Mouse (Mus musculus): ENCODE measurements at regions not wholly inside any gene's neighbourhood (a gene's known extent, or its start where the extent isn't known, plus 50 kb on each side); places are given as distances from the start of the nearest gene placed in this dataset.

- H3K4me2 ChIP-seq (replicated peaks) = no peak overlapping the region
- ATAC-seq (ENCODE audit: low FRiP score) = no peak
- no peak overlapping the region for H3K9ac ChIP-seq
- no peaks in the 10 kb centered on the region for H3K27me3 ChIP-seq (ENCODE audit: control insufficient read depth, insufficient read depth, low read length)
- H3K27ac ChIP-seq = no peak overlapping the region
- H3K36me3 ChIP-seq (replicated peaks; ENCODE audit: control insufficient read depth, insufficient read depth) = no peaks in the 10 kb centered on the region
- H3K4me1 ChIP-seq (replicated peaks; ENCODE audit: control insufficient read depth, insufficient read depth, low read length) = no peaks in the 10 kb centered on the region; the same call in 1 of the 2 replicates
- H3K9me3 ChIP-seq (ENCODE audit: control insufficient read depth, low read length) = no peaks in the 10 kb centered on the region
- WGBS = 23% methylated on average over 5 of the region's 5 CpGs
- H3K4me3 ChIP-seq (replicated peaks; ENCODE audit: low read length) = no peak overlapping the region
- DNase-seq (ENCODE audit: low spot score) = peak; percentile 52
Measured at GRCm38 (mm10) chr6:31155857-31156256, 197.0 kb upstream of the Klf14 start.

GRCm38 (mm10) chr6:31156999-31157398 is 198.1 kb upstream of the Klf14 start:
- Histone ChIP-seq H3K9ac (no peak overlapping the region), H3K27ac (no peak overlapping the region), H3K27me3 (ENCODE audit: control insufficient read depth, insufficient read depth, low read length) (no peaks in the 10 kb centered on the region), H3K4me2 (replicated peaks) (no peak overlapping the region), H3K36me3 (replicated peaks; ENCODE audit: control insufficient read depth, insufficient read depth) (no peaks in the 10 kb centered on the region), H3K9me3 (ENCODE audit: control insufficient read depth, low read length) (no peaks in the 10 kb centered on the region), H3K4me3 (replicated peaks; ENCODE audit: low read length) (no peak overlapping the region), H3K4me1 (replicated peaks; ENCODE audit: control insufficient read depth, insufficient read depth, low read length) (no peaks in the 10 kb centered on the region; the same call in 1 of the 2 replicates)
- ATAC-seq (ENCODE audit: low FRiP score) (no peak), DNase-seq (ENCODE audit: low spot score) (no peak)
- 95% methylated on average over 2 of the region's 2 CpGs for WGBS

DNA sequence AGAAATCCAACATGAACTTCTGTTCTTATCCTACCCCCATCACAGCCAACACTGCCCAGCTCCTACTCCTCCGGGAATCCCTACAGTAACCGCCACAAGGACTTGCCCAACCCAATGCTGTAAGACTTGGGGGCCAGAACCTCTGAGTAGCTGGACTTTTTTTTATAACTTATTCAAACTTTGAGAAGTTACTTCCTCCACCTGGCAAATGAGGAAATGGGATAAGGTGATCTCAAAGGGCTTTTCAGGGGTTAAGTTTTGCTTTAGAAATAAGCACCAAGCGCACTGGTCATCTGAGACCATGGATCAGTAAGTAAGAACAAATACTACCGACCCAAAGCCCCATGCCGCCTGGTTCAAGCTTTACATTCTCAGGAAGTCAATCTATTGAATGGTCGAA is 198.6 kb upstream of the Klf14 start:
- no peak overlapping the region for H3K4me2 ChIP-seq (replicated peaks)
- H3K27me3 ChIP-seq (ENCODE audit: control insufficient read depth, insufficient read depth, low read length) = no peaks in the 10 kb centered on the region
- no peak overlapping the region for H3K27ac ChIP-seq
- H3K9ac ChIP-seq = no peak overlapping the region
- H3K36me3 ChIP-seq (replicated peaks; ENCODE audit: control insufficient read depth, insufficient read depth) = no peaks in the 10 kb centered on the region
- DNase-seq (ENCODE audit: low spot score) = no peak
- no peaks in the 10 kb centered on the region for H3K9me3 ChIP-seq (ENCODE audit: control insufficient read depth, low read length)
- H3K4me3 ChIP-seq (replicated peaks; ENCODE audit: low read length) = no peak overlapping the region
- H3K4me1 ChIP-seq (replicated peaks; ENCODE audit: control insufficient read depth, insufficient read depth, low read length) = no peaks in the 10 kb centered on the region; the same call in 1 of the 2 replicates
- no peak for ATAC-seq (ENCODE audit: low FRiP score)
- 88% methylated on average over 6 of the region's 6 CpGs for WGBS

- DNase-seq (ENCODE audit: low spot score) (peak; percentile 44), ATAC-seq (ENCODE audit: low FRiP score) (peak; percentile 73; the same call in 1 of the 2 replicates)
- no peaks in the 10 kb centered on the region for H3K36me3 ChIP-seq (replicated peaks; ENCODE audit: control insufficient read depth, insufficient read depth)
- H3K4me1 ChIP-seq (replicated peaks; ENCODE audit: control insufficient read depth, insufficient read depth, low read length) = no peaks in the 10 kb centered on the region; the same call in 1 of the 2 replicates
- no peaks in the 10 kb centered on the region for H3K9me3 ChIP-seq (ENCODE audit: control insufficient read depth, low read length)
- no peak overlapping the region for H3K27ac ChIP-seq
- H3K4me2 ChIP-seq (replicated peaks) = no peak overlapping the region
- WGBS = 45% methylated on average over 7 of the region's 7 CpGs
- H3K4me3 ChIP-seq (replicated peaks; ENCODE audit: low read length) = no peak overlapping the region
- H3K27me3 ChIP-seq (ENCODE audit: control insufficient read depth, insufficient read depth, low read length) = no peaks in the 10 kb centered on the region
- no peak overlapping the region for H3K9ac ChIP-seq
Measured at GRCm38 (mm10) chr6:31158648-31159047, 199.8 kb upstream of the Klf14 start.

DNA sequence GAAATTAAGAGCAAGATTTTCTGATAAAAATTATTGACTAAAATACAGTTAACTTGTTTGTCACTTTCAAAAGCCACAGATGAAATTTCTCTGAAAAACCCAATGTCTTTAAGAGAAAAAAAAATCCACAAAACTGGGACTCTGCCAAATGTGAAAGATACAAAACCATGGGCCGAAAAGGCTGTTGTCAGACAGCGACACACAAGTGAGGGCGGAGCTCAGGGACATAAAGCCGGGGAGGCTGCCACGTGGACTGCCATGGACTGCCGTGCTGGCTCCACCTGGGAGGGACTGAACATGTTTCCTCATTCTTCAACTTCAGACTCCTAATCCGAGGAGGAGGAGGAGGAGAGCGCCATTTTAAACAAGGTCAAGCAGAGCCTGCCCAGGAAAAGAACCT is 200.4 kb upstream of the Klf14 start:
- Histone ChIP-seq H3K4me2 (replicated peaks) (no peak overlapping the region), H3K27me3 (ENCODE audit: control insufficient read depth, insufficient read depth, low read length) (no peaks in the 10 kb centered on the region), H3K9ac (no peak overlapping the region), H3K4me3 (replicated peaks; ENCODE audit: low read length) (no peak overlapping the region), H3K4me1 (replicated peaks; ENCODE audit: control insufficient read depth, insufficient read depth, low read length) (no peaks in the 10 kb centered on the region; the same call in 1 of the 2 replicates), H3K36me3 (replicated peaks; ENCODE audit: control insufficient read depth, insufficient read depth) (no peaks in the 10 kb centered on the region), H3K9me3 (ENCODE audit: control insufficient read depth, low read length) (no peaks in the 10 kb centered on the region), H3K27ac (no peak overlapping the region)
- DNase-seq (ENCODE audit: low spot score) (peak; percentile 33), ATAC-seq (ENCODE audit: low FRiP score) (no peak)
- 39% methylated on average over 8 of the region's 8 CpGs for whole genome bisulfite sequencing

GRCm38 (mm10) chr6:31159935-31160670 is 201.2 kb upstream of the Klf14 start:
- no peaks in the 10 kb centered on the region for H3K9me3 ChIP-seq (ENCODE audit: control insufficient read depth, low read length)
- H3K4me2 ChIP-seq (replicated peaks) = no peak overlapping the region
- no peak overlapping the region for H3K4me3 ChIP-seq (replicated peaks; ENCODE audit: low read length)
- no peaks in the 10 kb centered on the region for H3K36me3 ChIP-seq (replicated peaks; ENCODE audit: control insufficient read depth, insufficient read depth)
- WGBS = 76% methylated on average over 16 of the region's 16 CpGs
- H3K4me1 ChIP-seq (replicated peaks; ENCODE audit: control insufficient read depth, insufficient read depth, low read length) = no peaks in the 10 kb centered on the region; the same call in 1 of the 2 replicates
- no peaks in the 10 kb centered on the region for H3K27me3 ChIP-seq (ENCODE audit: control insufficient read depth, insufficient read depth, low read length)
- H3K27ac ChIP-seq = no peak overlapping the region
- no peak overlapping the region for H3K9ac ChIP-seq
- no peak for DNase-seq (ENCODE audit: low spot score)
- ATAC-seq (ENCODE audit: low FRiP score) = no peak

GRCm38 (mm10) chr6:31161445-31162340 is 202.8 kb upstream of the Klf14 start:
- Histone ChIP-seq H3K4me1 (replicated peaks; ENCODE audit: control insufficient read depth, insufficient read depth, low read length) (no peaks in the 10 kb centered on the region; the same call in 1 of the 2 replicates), H3K4me2 (replicated peaks) (no peak overlapping the region), H3K4me3 (replicated peaks; ENCODE audit: low read length) (no peak overlapping the region), H3K36me3 (replicated peaks; ENCODE audit: control insufficient read depth, insufficient read depth) (no peaks in the 10 kb centered on the region), H3K9ac (no peak overlapping the region), H3K27me3 (ENCODE audit: control insufficient read depth, insufficient read depth, low read length) (no peaks in the 10 kb centered on the region), H3K9me3 (ENCODE audit: control insufficient read depth, low read length) (no peaks in the 10 kb centered on the region), H3K27ac (no peak overlapping the region)
- ATAC-seq (ENCODE audit: low FRiP score) (no peak), DNase-seq (ENCODE audit: low spot score) (no peak)
- 59% methylated on average over 22 of the region's 22 CpGs for WGBS

DNA sequence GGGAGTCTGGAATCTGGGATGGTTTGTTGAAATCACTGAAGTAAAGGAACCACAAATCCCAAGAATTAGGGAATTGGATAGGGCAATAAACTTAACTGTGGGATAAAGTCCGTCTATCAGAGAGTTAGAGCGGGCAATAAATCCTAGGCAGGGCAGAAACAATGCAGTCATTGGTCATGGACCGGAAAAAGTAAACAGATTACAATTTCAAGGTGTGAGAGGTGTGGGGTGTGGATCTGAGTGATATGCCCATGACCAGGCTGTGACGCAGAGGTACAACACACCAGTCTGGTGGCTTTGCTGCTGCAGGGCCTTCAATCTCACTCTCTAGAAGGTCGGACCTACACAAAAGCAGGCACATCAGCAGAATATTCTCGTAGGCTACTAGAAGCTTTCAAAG is 206.1 kb upstream of the Klf14 start:
- Histone ChIP-seq H3K4me1 (replicated peaks; ENCODE audit: control insufficient read depth, insufficient read depth, low read length) (no peaks in the 10 kb centered on the region), H3K9me3 (ENCODE audit: control insufficient read depth, low read length) (no peaks in the 10 kb centered on the region), H3K27ac (no peak overlapping the region), H3K4me3 (replicated peaks; ENCODE audit: low read length) (no peak overlapping the region), H3K4me2 (replicated peaks) (no peak overlapping the region), H3K36me3 (replicated peaks; ENCODE audit: control insufficient read depth, insufficient read depth) (no peaks in the 10 kb centered on the region), H3K27me3 (ENCODE audit: control insufficient read depth, insufficient read depth, low read length) (no peaks in the 10 kb centered on the region), H3K9ac (no peak overlapping the region)
- DNase-seq (ENCODE audit: low spot score) (no peak), ATAC-seq (ENCODE audit: low FRiP score) (no peak)
- WGBS = 89% methylated on average over 6 of the region's 6 CpGs

- DNase-seq (ENCODE audit: low spot score) = no peak
Measured at GRCm38 (mm10) chr6:31166347-31166746, 207.5 kb upstream of the Klf14 start.

More at GRCm38 (mm10) chr6:31166347-31166746, 207.5 kb upstream of the Klf14 start:
- H3K9me3 ChIP-seq (ENCODE audit: control insufficient read depth, low read length) = no peaks in the 10 kb centered on the region
- no peak overlapping the region for H3K9ac ChIP-seq
- no peaks in the 10 kb centered on the region for H3K4me1 ChIP-seq (replicated peaks; ENCODE audit: control insufficient read depth, insufficient read depth, low read length)
- no peaks in the 10 kb centered on the region for H3K36me3 ChIP-seq (replicated peaks; ENCODE audit: control insufficient read depth, insufficient read depth)
- H3K4me3 ChIP-seq (replicated peaks; ENCODE audit: low read length) = no peak overlapping the region
- no peaks in the 10 kb centered on the region for H3K27me3 ChIP-seq (ENCODE audit: control insufficient read depth, insufficient read depth, low read length)
- WGBS = 55% methylated on average over 8 of the region's 8 CpGs
- no peak overlapping the region for H3K4me2 ChIP-seq (replicated peaks)
- no peak for ATAC-seq (ENCODE audit: low FRiP score)
- H3K27ac ChIP-seq = no peak overlapping the region
